Mouse (Mus musculus) kidney, adult 8-10 months (tissue): Measurements from ENCODE around the gene Pde4c.

Experiments
- DNase-seq, 2 experiments: peaks; one replicate each; pipeline ENCODE4 v3.0.0; 2022

Gene Pde4c

DNA sequence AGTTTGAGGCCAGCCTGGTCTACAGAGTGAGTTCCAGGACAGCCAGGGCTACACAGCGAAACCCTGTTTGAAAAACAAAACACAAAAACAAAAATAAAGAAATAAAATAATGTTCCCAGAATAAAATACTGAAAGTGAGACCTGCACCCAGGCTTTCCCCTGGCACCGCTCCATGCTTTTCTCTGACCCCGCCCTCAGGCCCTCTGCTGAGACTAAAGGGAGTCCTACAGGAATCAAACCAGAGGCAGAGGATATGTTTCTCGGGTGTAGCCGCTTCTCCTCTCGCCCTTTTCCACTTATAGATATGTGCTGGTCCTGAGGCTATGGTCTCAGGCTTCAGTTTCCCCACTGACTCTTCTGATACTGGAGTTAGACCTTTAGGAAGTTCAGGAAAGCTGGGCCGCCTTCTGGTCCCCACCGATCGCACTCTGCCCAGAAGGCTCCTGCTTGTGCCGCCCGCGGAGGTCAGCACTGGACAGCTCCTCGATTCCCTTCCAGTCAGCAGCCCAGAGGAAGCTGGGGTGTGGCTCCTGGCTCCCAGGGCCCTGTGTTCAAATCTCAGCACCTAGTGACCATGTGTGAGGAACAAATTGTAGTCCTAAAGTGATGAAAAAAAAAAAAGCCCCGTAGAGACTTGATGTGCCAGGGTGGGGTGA lies 2.4 kb downstream of the Pde4c start:
- DNase-seq, result peak in 1 of 2 experiments; percentile 72

DNA sequence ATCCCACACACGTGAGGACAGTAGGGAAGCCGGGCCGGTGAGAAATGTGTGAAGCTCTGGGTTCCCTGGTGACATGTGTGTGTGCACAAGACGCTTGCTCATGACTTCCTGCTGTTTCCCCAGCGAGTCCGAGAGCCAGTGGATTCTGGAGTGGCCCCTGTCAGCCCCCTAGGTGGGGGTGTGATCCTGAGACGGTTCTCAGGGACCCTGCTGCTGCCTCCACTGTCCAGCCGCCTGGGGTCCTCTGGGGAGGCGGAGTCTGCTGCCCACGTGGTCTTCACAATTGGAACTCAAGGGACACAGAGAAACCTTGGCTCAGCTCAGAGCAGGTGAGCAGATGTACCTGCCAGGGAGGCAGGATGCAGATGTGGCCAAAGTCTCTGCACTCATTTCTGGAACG lies 3.2 kb downstream of the Pde4c start:
- no peak for DNase-seq

DNA sequence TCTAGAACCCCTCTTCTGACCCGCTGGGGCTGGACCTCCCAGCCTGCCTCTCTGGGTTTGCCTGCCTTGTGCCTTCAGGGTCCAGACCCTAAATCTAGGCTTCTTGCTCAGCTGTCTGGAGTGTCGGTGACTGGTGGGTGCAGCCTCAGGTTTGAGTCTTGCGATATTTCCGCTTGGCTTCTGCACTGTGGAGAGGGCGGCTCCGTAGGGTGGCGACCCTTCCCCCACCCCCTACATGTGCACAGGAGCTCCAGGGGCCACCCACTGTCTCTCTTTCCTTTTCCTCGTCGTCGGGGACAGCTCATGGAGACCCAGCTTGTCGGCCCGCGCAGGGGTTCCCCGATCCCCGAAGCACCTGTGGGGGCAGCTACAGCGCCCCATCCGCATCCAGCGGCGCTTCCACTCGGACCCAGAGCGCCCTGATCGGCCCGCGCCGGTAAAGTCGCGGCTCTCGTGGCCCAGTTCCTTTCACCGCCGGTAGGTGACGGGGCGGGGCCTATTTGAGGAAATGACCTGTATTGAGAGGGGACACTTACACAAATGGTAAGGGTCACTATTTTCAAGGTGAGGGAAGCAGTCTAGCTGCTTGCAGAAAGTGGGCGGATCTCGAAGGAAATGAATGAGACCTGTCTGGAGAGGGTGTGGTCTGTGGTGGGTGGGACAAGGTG lies 6.4 kb downstream of the Pde4c start:
- DNase-seq, result no peak

DNA sequence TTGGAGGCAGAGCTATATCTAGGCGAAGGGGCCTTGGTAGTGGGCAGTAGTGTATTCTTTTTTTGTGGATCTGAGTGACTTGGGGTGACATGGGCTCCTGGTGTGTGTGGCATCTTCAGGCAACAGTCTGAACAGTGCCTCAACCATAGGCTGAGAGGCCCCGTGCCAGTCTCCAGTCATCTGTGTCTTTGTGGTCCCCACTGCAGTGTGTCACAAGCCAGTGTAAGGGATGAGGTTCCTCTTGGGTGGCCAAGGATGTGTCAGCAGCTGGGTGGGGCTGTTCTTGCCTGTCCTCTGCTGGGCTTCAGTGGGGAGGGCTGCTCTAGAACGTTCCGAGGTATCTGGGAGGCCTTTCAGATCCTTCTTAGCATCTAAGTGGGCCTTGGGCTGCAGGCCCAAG lies 7.4 kb downstream of the Pde4c start:
- no peak for DNase-seq

DNA sequence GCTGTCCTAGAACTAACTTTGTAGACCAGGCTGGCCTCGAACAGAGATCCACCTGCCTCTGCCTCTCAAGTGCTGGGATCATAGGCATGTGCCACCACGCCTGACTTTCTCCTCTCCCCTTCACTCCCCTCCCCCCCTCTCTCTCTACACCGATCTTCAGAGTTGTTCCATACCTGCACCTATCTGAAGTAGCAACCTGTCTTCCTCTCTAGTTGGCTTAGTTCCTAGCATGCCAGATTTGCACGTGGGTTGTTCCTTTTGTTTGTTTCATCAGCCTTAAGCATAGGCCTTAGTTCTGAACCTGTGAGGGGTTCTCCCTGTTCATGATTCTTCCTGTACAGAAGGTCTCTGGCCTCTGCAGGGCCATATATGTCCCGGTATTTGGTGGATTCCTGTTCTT lies 14.2 kb downstream of the Pde4c start:
- no peak for DNase-seq

DNA sequence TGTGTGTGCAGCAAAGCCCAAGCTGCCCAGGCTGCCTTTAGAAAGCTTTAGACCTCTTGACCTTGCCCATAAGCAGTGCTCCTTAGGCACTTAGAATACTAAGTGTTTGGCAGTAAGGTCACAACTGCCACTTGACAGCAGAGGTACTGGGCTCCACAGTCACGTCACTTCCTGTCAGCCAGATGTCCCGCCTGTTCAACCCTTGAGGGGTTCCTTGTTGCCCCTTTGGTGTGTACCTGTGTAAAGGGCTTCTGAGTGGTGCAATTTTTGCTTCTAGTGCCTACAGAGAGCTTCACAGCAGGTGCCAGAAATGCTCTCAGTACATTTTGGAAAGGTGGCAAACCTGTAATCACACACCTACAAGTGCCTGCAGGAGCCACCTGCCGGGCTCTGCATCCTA lies 14.7 kb downstream of the Pde4c start:
- no peak for DNase-seq

DNA sequence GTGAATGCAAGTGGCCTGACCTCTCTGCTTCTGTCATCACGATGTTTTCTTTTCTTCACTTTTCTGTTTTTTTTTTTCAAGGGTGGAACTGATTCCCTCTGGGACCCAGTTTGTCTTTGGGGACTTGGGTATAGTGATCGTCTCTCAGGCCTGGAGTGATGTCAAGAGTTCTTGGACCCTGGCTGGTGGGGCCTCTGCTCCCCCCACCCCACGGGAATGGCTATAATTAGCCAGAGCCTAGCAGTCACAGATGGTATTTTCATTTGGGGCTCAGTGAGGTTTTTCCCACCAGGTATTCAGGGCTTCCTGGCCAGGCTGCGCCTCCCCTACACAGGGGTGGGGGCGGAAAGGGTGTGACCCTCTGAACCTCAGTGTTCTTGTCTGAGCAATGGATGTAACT lies 18.1 kb downstream of the Pde4c start:
- DNase-seq, result no peak

DNA sequence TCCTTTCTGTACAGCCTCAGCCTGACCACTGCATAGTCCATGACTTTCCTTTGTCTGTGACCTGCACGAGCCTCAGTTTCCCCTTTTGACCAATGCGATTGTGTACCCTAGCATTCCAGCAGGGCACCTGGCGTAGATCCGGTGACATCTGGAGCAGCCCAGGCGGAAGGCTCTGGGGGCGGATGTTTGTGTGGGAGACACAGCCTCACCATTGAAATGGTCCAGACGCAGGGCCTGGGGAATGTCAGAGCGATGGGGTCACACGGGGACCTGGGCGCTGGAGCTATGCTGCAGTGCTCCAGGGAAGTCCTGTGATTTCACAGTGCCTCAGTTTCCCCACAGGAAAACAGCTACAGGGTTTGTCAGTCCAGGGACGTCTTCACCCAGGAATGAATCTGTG lies 18.7 kb downstream of the Pde4c start:
- DNase-seq, result no peak

DNA sequence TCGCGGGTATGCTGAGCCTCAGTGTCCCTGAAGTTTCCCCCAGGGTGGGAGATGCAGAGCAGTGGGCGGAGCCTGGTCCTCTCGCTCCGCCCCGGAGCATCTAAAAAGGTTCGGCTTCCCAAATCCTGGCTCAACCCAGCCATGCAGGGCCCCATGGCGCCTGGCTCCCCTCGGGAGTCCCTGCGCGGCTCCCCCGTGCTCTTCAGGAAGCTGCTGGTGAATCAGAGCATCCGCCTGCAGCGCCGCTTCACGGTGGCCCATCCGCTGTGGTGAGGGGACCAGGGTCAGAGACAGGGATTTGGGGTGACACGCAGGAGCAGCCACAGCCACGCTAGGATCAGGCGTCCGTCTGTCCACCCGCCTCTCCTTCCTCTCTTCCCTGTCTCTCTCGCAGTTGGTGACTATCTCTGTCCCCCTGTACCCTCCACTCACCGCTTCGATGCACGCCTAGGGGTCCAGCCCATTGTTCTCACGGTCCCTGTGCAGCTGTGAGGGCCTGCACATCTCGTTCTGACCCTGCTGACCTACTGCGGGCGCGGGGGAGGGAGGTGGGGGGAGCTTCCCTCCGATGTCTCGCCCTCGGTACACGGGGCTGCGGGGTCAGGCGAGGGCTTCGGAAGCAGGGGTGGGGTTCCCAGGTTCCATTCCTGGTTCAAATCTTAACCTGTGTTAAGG lies 19.6 kb downstream of the Pde4c start:
- DNase-seq, result no peak

DNA sequence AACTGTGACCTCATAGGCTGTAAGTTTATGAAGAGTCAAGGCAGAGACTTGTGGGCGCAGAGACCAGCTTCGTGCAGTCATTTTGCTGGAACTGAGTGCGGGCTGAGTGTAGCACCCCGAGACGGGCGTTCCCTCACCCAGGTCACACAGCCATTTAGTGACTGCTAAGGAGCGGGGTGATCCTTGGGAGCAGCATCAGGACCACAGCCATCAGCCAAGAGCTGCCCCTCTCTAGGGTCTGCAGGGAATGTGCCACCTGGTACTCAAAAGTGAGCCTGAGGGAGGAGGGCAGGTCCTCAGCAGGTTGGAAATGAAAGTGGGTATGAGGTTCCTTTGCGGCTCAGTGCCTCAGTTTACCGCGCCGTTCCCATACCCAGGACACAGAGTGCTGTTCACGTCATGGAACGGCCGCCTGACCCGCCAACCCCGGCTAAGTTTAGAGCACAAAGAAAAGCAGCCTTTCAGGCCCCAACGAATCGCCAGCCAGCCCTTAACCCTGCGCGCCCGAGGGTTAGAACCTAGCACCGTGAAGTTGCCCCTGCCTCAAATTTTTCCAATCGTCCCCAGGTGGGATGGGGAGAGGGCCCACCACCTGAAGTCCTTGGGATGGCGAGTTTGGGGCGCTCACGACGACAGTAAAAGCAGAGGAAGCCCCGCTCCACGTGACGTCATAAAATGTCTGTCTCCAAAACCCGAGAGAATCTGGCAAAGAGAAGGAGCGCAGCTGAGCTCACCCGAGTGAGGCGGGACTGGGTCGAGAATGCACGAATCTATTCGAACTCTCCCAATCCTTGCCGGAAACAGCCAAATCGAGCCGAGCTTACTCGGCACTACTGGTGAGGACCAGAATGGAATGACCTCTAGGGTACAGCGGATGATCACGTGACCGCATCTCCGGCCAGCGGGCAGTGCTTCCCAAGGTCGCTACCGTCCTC lies 20.4 kb downstream of the Pde4c start:
- DNase-seq, result peak; percentile 90

DNA sequence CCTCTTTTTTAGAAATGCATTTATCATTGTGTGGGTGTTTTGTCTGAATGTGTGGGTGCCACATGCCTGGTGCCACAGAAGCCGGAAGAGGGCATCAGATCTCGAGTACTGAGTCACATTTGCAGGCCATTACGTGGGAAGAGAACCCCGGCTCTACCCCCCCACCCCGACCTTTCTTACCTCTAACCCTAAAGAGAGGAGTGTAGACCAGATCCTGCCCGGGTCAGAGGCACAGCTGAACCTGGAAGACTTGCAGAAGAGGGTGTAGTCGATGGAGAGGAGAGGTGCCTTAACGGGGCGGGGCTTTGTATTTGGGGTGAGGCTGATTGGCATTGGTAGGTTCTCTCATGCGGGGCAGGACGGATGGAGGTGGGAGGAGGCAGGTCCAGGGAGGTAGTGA lies 21.3 kb downstream of the Pde4c start:
- no peak for DNase-seq

DNA sequence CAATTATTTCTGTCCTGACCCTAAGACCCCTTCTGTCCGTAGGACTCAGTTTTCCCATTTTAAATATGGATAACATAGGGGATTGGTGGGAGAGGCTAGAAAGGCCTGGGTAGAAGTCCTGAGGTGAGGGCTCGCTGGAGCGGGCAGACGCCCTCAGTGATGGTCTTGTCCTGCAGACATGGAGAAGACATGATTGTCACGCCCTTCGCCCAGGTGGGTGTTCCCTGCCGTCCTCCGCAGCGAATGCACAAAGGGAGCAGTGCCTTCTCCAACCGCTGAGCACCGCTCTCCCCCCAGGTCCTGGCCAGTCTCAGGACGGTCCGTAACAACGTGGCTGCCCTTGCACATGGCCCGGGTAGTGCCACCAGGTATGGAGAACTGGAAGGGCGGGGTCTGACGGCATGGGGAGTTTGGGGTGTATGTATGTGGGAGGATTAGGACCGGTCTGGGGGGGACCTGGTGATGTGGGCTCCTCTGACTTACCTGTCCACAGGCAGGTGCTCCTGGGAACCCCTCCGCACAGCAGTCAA lies 22.2 kb downstream of the Pde4c start:
- DNase-seq, result no peak

DNA sequence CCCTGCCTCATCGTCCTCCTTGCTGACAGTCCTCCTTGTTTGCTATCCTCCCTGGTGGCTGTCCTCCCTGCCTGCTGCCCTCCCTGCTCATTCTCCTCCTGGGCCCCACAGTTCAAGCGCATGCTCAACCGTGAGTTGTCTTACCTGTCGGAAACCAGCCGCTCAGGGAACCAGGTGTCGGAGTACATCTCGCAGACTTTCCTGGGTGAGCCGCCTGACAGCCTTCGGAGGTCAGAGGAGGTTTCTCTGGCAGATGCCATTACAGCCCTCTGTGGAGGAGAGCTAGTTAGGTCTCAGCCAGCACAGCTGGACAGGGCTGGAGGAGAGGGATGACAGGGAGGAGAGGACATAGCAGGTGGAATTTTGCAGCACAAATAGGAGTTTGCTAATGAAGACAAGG lies 23.2 kb downstream of the Pde4c start:
- DNase-seq, result no peak

DNA sequence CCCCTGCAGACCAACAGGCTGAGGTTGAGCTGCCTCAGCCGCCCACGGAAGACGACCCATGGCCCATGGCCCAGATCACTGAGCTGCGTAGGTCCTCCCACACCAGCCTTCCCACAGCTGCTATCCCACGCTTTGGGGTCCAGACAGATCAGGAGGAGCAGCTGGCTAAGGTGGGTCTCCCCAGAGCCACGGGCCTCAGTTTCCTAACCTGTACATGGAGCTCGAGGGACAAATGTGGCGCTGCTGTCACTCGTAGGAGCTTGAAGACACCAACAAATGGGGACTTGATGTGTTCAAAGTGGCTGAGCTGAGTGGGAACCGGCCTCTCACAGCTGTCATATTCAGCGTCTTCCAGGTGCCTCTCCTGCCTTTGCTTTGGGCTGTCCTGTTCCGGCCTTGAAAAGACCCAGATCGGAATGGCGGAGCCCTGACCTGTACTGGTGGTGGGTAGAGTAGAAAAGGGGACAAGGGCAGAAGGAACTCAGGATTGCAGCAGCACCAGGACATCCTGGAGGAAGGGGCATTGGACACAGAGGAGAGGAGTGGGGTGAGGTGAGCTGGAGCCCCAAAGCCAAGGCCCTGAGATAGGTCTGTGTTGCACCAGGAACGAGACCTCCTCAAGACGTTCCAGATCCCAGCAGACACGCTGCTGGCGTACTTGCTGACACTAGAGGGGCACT lies 23.8 kb downstream of the Pde4c start:
- DNase-seq, result no peak

DNA sequence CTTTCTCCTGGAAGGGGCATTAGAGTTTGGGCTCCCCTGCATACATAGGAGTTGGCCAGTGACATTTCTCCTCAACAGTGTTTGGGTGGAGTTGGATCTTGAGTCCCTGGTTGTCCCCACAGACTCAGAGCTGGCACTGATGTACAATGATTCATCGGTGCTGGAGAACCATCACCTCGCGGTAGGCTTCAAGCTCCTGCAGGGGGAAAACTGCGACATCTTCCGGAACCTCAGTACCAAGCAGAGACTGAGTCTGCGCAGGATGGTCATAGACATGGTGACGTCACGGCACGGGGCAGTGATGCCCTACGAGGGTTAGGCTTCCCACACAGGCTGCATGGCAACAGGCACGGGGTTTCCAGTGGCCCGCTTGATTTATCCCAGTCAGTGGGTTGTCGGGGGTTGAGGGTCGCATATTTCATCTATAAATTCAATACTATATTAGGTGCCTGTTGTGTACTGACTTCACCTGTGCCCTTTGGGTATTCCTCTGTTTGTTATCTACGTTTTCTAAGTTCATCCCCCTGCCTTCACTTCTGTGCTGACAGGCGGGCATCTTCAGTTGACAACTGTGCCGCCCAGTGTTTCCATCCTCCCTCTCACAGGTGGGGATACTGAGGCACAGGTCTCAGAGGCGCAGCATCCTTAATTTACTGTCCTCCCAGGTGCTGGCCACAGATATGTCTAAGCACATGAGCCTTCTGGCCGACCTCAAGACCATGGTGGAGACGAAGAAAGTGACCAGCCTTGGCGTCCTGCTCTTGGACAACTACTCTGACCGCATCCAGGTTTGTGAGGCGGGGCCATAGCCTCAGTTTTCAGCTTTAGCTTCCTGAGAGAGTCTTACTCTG lies 25.0 kb downstream of the Pde4c start:
- no peak for DNase-seq

DNA sequence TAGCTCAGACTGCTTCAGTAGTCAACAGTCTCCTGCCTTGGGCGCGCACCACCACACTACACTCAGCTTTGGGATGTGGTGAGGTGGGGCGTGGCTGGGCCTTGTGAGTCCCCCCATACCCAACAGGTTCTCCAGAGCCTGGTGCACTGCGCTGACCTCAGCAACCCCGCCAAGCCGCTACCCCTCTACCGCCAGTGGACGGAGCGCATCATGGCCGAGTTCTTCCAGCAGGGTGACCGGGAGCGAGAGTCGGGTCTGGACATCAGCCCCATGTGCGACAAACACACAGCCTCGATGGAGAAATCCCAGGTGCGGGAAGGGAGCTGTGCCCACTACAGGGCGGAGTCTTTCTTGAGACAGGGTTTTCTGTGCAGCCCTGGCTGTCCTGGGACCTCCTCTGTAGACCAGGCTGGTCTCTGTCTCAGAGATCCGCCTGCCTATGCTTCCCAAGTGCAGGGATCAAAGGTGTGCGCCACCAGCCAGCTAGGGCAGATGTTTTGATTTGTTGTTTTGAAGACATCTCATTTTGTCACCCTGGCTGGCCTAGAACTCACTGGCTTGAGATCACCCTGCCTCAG lies 25.7 kb downstream of the Pde4c start:
- DNase-seq, result no peak

DNA sequence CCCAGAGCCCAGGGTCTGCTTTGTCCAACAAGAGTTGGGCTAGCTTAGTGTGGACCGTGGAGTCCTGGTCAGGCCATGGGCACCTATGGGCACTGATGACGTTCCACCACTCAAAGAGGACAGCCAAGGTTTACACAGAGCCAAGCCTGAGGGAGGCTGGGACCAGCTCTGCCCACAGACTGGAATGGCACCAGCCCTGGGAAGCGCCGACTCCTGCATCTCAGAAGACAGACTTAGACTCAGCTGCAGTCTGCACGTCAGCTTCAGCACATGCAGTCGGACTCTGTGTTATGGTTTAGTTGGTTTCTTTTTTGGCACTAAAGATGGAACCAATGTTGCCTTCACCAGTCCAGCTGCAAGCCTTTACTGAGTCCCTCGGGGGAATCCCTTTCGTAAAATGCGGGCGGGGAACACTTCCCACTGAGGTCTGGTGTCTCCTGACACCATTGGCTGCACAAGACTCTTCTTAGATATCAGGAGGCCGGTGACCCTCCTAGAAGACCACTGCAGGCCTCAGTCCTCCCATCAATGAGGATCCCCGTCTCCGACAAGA lies 26.7 kb downstream of the Pde4c start:
- DNase-seq, result no peak

DNA sequence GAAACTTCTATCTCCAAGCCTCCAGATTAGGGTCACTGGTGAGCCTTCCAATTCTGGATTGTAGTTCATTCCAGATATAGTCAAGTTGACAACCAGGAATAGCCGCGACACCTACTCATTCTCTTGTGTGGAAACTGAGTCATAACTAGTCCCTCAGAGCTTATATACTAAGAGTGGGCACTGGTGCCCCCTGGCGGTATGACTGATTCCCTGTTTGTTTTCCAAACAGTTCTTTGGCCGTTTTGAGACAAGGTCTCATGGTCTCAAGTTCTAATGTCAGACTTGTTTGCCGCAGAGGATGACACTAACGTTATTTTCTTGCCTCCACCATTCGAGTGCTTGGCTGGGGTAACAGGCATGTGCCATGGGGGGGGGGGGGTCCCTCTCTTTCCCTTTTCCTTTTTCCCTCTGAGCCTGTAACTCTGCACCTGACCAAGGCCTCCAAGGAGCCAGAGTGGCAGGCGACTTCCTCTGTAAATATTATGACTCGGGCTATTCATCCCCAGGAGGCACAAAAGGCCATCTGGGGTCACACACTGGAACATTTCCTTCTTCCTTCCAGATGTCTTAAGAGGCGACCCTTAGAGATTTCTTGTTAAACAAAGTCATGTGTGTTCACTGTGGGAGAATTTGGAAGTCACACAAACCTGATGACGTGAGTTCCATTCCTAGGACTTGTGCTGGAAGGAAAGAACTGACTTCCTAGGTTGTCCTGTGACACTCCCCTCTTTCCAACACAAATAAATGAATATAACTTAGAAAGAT lies 28.7 kb downstream of the Pde4c start:
- DNase-seq, result peak; percentile 82 to 88

DNA sequence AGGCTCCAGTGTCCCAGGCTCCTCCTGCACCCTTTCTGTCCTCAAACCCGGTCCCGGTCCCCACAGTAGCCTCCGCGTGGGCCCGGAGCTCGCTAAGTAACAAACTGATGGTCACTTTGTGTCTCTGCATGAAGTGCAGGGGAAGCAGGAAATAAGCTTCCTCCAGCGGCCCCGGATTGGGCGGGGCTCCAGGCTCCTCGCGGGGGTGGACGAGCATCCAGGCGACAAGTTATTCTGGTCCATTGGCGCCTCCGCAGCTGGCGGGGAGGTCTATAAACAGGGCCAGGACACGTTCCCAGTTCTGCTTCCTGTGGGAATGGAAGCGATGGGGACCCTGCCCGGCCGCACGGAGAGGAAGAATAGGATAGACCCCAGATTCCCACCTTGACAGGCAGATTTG lies 29.6 kb downstream of the Pde4c start:
- DNase-seq, result peak; percentile 81 to 86
